Mouse (Mus musculus) heart, postnatal 0 days (tissue): ENCODE data around the gene Recql5.

Experiments
- CTCF ChIP-seq: IDR thresholded peaks from 2 replicates; pipeline ENCODE4 v1.5.1; 2016; ENCODE audit warnings: antibody characterized with exemption, control low read depth, low read depth
- EP300 ChIP-seq: IDR thresholded peaks from 2 replicates; pipeline ENCODE4 v1.6.1; 2016; ENCODE audit warnings: antibody characterized with exemption, low read depth

- TF ChIP-seq CTCF (no peak), EP300 (no peak)
Measured at GRCm38 (mm10) chr11:115948316-115948715, 15.0 kb upstream of the Recql5 start.
